Mouse (Mus musculus) heart, adult 2 months (tissue): ENCODE results near the gene Cdrt4. TPM values are rescaled to one million over a fixed set of nuclear protein-coding genes. Genes with fewer than 3 reads are reported as not detected.
A peak's percentile ranks its signal among the peaks of the same experiment; 100 is the strongest.

Experiments
- DNase-seq, 2 experiments: peaks; one replicate each; pipeline ENCODE4 v3.0.0; 2021
- H3K27ac ChIP-seq: fragments of 200-600 bp; 2 replicates; pipeline ENCODE4 v1.8.1; 2022
- H3K27me3 ChIP-seq: fragments of 200-500 bp; 2 replicates; pipeline ENCODE4 v1.6.1; 2012; ENCODE audit warnings: mild to moderate bottlenecking, low read length, inconsistent platforms, mixed read lengths; ENCODE audit not compliant: control insufficient read depth, insufficient read depth
- H3K36me3 ChIP-seq: fragments of 200-500 bp; 2 replicates; pipeline ENCODE4 v1.6.1; 2012; ENCODE audit warnings: low read length, inconsistent platforms; ENCODE audit not compliant: control insufficient read depth, insufficient read depth
- H3K4me1 ChIP-seq: fragments of 200-500 bp; 2 replicates; pipeline ENCODE4 v1.6.1; 2011; ENCODE audit warnings: low read length; ENCODE audit not compliant: control insufficient read depth, insufficient read depth
- H3K4me3 ChIP-seq: fragments of 200-600 bp; 2 replicates; pipeline ENCODE4 v1.8.1; 2022
- H3K79me2 ChIP-seq: fragments of 200-500 bp; replicated peaks from 2 replicates; pipeline ENCODE4 v1.6.1; 2012; ENCODE audit warnings: mild to moderate bottlenecking, inconsistent platforms, low read length, moderate library complexity, mixed read lengths; ENCODE audit not compliant: control insufficient read depth, insufficient read depth
- H3K9ac ChIP-seq: fragments of 200-500 bp; 2 replicates; pipeline ENCODE4 v1.6.1; 2012; ENCODE audit warnings: low read depth, mild to moderate bottlenecking, control low read depth, inconsistent platforms, low read length, mixed read lengths
- CTCF ChIP-seq: fragments of 200-600 bp; IDR thresholded peaks from 2 replicates; pipeline ENCODE4 v1.8.1; 2022; ENCODE audit warnings: antibody characterized with exemption, mild to moderate bottlenecking, moderate library complexity
- EP300 ChIP-seq: fragments of 200-500 bp; IDR thresholded peaks from 2 replicates; pipeline ENCODE4 v1.6.1; 2011; ENCODE audit warnings: low read depth, low read length, control low read depth; ENCODE audit not compliant: insufficient read depth
- POLR2A ChIP-seq: fragments of 200-500 bp; IDR thresholded peaks from 2 replicates; pipeline ENCODE4 v1.6.1; 2011; ENCODE audit warnings: mild to moderate bottlenecking, low read depth, low read length, control low read depth; ENCODE audit not compliant: insufficient read depth
- WGBS: fragments of 180-500 bp; shearing (Covaris S2); methylation state at CpG from one replicate; pipeline ENCODE4 v1.1.7; 2018; 5-methylcytosine and 5-hydroxymethylcytosine counted together
- intact Hi-C: fragments of 180-260 bp; cut with DNase I; formaldehyde crosslinking; loops from one replicate; pipeline ENCODE4 v1.15.1; 2025
- long read RNA-seq: library from polyadenylated mRNA; stranded (forward); transcript quantifications from one replicate; pipeline ENCODE4 v2.0.0, GENCODE M21; 2021
- polyA plus RNA-seq: library from polyadenylated mRNA; depleted of rRNA; stranded (reverse); fragments of >200 nt; gene quantifications from 2 replicates; pipeline ENCODE4 v1.2.3, GENCODE M21; 2012; rRNA removed
- total RNA-seq, 2 experiments: library from RNA; stranded (reverse); gene quantifications; 2 replicates each; pipeline ENCODE4 v1.2.3; 2021

Gene Cdrt4
- not detected for total RNA-seq
- 1.4 TPM in 1 of 2 replicates, not detected in the other for polyA plus RNA-seq
- long read RNA-seq = 0 reads

GRCm38 (mm10) chr11:62951012-62951411, at the start of gene Cdrt4:
Cdrt4 (plus strand) TSS chr11:62951193.
- Histone ChIP-seq H3K4me1 (no peaks in the 10 kb centered on the region; the same call in 1 of the 2 replicates), H3K4me3 (no peak within 1 kb of the TSS), H3K79me2 (no peaks in the 10 kb centered on the region), H3K36me3 (no peaks in the 10 kb centered on the region), H3K9ac (no peak within 1 kb of the TSS), H3K27me3 (no peaks in the 10 kb centered on the region), H3K27ac (no peak within 1 kb of the TSS)
- DNase-seq = no peak
- intact Hi-C loops = no loop called here
- TF ChIP-seq EP300 (no peak), CTCF (no peak), POLR2A (no peak)
- WGBS = 87% methylated on average over 3 of the region's 3 CpGs

GRCm38 (mm10) chr11:62901699-62902323, 49.2 kb upstream of the Cdrt4 start:
- peak in 1 of 2 experiments; percentile 35 for DNase-seq
- Histone ChIP-seq H3K4me3 (no peak overlapping the region), H3K36me3 (no peaks in the 10 kb centered on the region), H3K79me2 (no peaks in the 10 kb centered on the region), H3K9ac (no peak overlapping the region), H3K27ac (no peak overlapping the region), H3K27me3 (no peaks in the 10 kb centered on the region), H3K4me1 (no peaks in the 10 kb centered on the region)
- intact Hi-C loops = loop anchor here (5.0 kb wide), 1 partner anchor 270 kb away; no protein-coding TSS in a partner anchor
- peak; percentile 92 for TF ChIP-seq CTCF
- TF ChIP-seq EP300 = no peak
- no peak for TF ChIP-seq POLR2A
- 22% methylated on average over 12 of the region's 12 CpGs for WGBS

- H3K27me3 ChIP-seq = no peaks in the 10 kb centered on the region
- no peaks in the 10 kb centered on the region for H3K36me3 ChIP-seq
- DNase-seq = no peak
- no peak overlapping the region for H3K9ac ChIP-seq
- H3K4me1 ChIP-seq = no peaks in the 10 kb centered on the region
- no peak overlapping the region for H3K27ac ChIP-seq
- intact Hi-C loops = loop anchor here (5.0 kb wide), 1 partner anchor 268 kb away; no protein-coding TSS in a partner anchor
- H3K79me2 ChIP-seq = no peaks in the 10 kb centered on the region
- TF ChIP-seq POLR2A (no peak), EP300 (no peak), CTCF (no peak)
- H3K4me3 ChIP-seq = no peak overlapping the region
- 71% methylated on average over 6 of the region's 6 CpGs for WGBS
These were observed 47.0 kb upstream of the Cdrt4 start for GRCm38 (mm10) chr11:62903871-62904495.

- Histone ChIP-seq H3K27ac (no peak overlapping the region), H3K27me3 (no peaks in the 10 kb centered on the region), H3K36me3 (no peaks in the 10 kb centered on the region), H3K4me3 (no peak overlapping the region), H3K79me2 (no peaks in the 10 kb centered on the region), H3K4me1 (no peaks in the 10 kb centered on the region; the same call in 1 of the 2 replicates), H3K9ac (no peak overlapping the region)
- intact Hi-C loops = no loop called here
- TF ChIP-seq POLR2A = no peak
- no peak for TF ChIP-seq EP300
- TF ChIP-seq CTCF = peak; percentile 36
- DNase-seq = no peak
- 75% methylated on average over 3 of the region's 3 CpGs for WGBS
These were observed 41.2 kb upstream of the Cdrt4 start for GRCm38 (mm10) chr11:62909720-62910306.

GRCm38 (mm10) chr11:62911362-62911761, 39.6 kb upstream of the Cdrt4 start:
- Histone ChIP-seq H3K4me3 (no peak overlapping the region), H3K27me3 (no peaks in the 10 kb centered on the region), H3K4me1 (no peaks in the 10 kb centered on the region; the same call in 1 of the 2 replicates), H3K79me2 (no peaks in the 10 kb centered on the region), H3K9ac (no peak overlapping the region), H3K36me3 (no peaks in the 10 kb centered on the region), H3K27ac (no peak overlapping the region; the same call in none of the 2 replicates)
- TF ChIP-seq EP300 (no peak), POLR2A (no peak), CTCF (no peak)
- no peak for DNase-seq
- WGBS = 51% methylated on average over 8 of the region's 8 CpGs
- intact Hi-C loops = no loop called here

GRCm38 (mm10) chr11:62913141-62913540, 37.9 kb upstream of the Cdrt4 start:
- H3K4me1 ChIP-seq = no peaks in the 10 kb centered on the region; the same call in 1 of the 2 replicates
- DNase-seq = no peak
- H3K9ac ChIP-seq = no peak overlapping the region
- no peak overlapping the region for H3K4me3 ChIP-seq
- no peaks in the 10 kb centered on the region for H3K36me3 ChIP-seq
- intact Hi-C loops = no loop called here
- H3K79me2 ChIP-seq = no peaks in the 10 kb centered on the region
- TF ChIP-seq POLR2A (no peak), CTCF (no peak)
- no peak overlapping the region for H3K27ac ChIP-seq
- WGBS = 93% methylated on average over 2 of the region's 2 CpGs
- H3K27me3 ChIP-seq = no peaks in the 10 kb centered on the region
